Mouse (Mus musculus) midbrain, postnatal 0 days (tissue): ENCODE measurements around the gene Nicn1. TPM values are rescaled to one million over a fixed set of nuclear protein-coding genes. Genes with fewer than 3 reads are reported as not detected.

Experiments
- ATAC-seq: fragments of 200-750 bp; cut with Nextera tagmentation; 2 replicates; pipeline ENCODE4 v1.8.0; 2017; ENCODE audit warnings: moderate number of reproducible peaks, mild to moderate bottlenecking, moderate TSS enrichment, moderate library complexity; ENCODE audit not compliant: low FRiP score
- DNase-seq: peaks from one replicate; pipeline ENCODE4 v3.0.0-alpha.2; 2015; ENCODE audit warnings: low spot score
- H3K27ac ChIP-seq: fragments of 300-500 bp; sonication (generic); 2 replicates; pipeline ENCODE4 v1.5.1; 2014; ENCODE audit warnings: low read depth, mild to moderate bottlenecking, low read length, mixed read lengths
- H3K27me3 ChIP-seq: fragments of 300-500 bp; sonication (generic); 2 replicates; pipeline ENCODE4 v1.6.1; 2014; ENCODE audit warnings: low read length, control low read depth, mixed read lengths; ENCODE audit not compliant: insufficient read depth
- H3K36me3 ChIP-seq: fragments of 300-500 bp; sonication (generic); 2 replicates; pipeline ENCODE4 v1.6.1; 2014; ENCODE audit warnings: low read length, control low read depth, mixed read lengths; ENCODE audit not compliant: insufficient read depth
- H3K4me1 ChIP-seq: fragments of 300-500 bp; sonication (generic); 2 replicates; pipeline ENCODE4 v1.6.1; 2014; ENCODE audit warnings: mild to moderate bottlenecking, control low read depth, antibody characterized with exemption, low read length, mixed read lengths; ENCODE audit not compliant: insufficient read depth
- H3K4me2 ChIP-seq: fragments of 300-500 bp; sonication (generic); 2 replicates; pipeline ENCODE4 v1.6.1; 2014; ENCODE audit warnings: low read depth, mild to moderate bottlenecking, low read length, mixed read lengths; ENCODE audit not compliant: poor library complexity, severe bottlenecking
- H3K4me3 ChIP-seq: fragments of 300-500 bp; sonication (generic); 2 replicates; pipeline ENCODE4 v1.5.1; 2014; ENCODE audit warnings: low read depth, mild to moderate bottlenecking, low read length, moderate library complexity
- H3K9ac ChIP-seq: fragments of 300-500 bp; sonication (generic); replicated peaks from 2 replicates; pipeline ENCODE4 v1.6.1; 2014; ENCODE audit warnings: mild to moderate bottlenecking, low read length, moderate library complexity, mixed read lengths; ENCODE audit not compliant: poor library complexity, severe bottlenecking
- H3K9me3 ChIP-seq: fragments of 300-500 bp; sonication (generic); 2 replicates; pipeline ENCODE4 v1.6.1; 2016; ENCODE audit warnings: low read length, control low read depth
- CTCF ChIP-seq: IDR thresholded peaks from 2 replicates; pipeline ENCODE4 v1.5.1; 2016; ENCODE audit warnings: antibody characterized with exemption, mild to moderate bottlenecking
- WGBS: fragments of 180-500 bp; shearing (Covaris S2); extraction: QIAGEN DNeasy Blood & Tissue Kit; methylation state at CpG from one replicate; pipeline ENCODE4 v1.1.7; 2014; 5-methylcytosine and 5-hydroxymethylcytosine counted together
- polyA plus RNA-seq: library from polyadenylated mRNA; unstranded; fragments of >200 nt; fragmentation: Nextera tagmentation; extraction: Ambion mirVana; gene quantifications from 2 replicates; pipeline ENCODE4 v1.2.1, GENCODE M21; 2015
- total RNA-seq: library from RNA; depleted of rRNA; stranded (reverse); fragments of >200 nt; gene quantifications from 2 replicates; pipeline ENCODE4 v1.2.3, GENCODE M21; 2014; rRNA removed

The Nicn1 gene
- 80.7 and 107 TPM in 2 replicates for total RNA-seq
- 122 and 142 TPM in 2 replicates for polyA plus RNA-seq

DNA sequence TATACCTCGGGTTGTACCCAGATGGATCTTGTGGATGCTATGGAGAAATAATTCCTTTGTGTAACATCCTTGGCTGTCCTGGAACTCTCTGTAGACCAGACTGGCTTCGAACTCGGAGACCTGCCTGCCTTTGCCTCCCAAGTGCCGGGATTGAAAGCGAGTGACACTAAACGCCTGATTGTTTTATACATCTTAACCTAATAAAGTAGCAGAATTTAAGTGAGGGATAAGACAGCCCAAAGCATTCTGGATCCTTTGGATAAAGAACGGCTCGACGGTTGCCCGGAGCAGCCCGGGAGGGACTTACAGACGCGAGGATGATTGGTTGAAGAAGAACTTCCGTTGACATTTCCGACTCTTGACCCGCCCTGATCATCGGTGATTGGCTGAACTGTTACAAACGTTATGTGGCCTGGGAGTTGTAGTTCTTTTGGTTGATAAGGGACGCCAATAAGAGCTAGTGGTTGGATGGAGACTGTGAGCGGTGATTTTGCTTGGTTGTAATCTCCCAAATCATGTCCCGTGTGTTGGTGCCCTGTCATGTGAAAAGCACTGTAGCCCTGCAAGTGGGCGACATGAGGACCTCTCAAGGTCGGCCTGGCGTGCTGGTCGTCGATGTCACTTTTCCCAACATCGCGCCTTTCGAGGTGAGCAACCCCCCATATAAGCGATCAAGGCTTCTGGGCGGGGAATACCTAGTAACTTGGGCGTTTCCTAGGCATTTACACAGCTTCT, at the start of gene Nicn1:
Gene Nicn1 (plus strand): TSS at position 414 of the 735 bp plus-strand sequence.
- H3K4me2 ChIP-seq = peak within 1 kb of the TSS; percentile 62
- TF ChIP-seq CTCF = no peak
- peak within 1 kb of the TSS; percentile 54 for H3K4me3 ChIP-seq
- no peaks in the 10 kb centered on the region for H3K27me3 ChIP-seq
- H3K9me3 ChIP-seq = no peaks in the 10 kb centered on the region
- H3K36me3 ChIP-seq = peaks cover 14% of the 10 kb centered on the region
- under 1% methylated on average over 32 of the region's 32 CpGs for WGBS
- ATAC-seq (peak; percentile 96), DNase-seq (peak; percentile 99)
- peak within 1 kb of the TSS; percentile 71 for H3K9ac ChIP-seq
- peak within 1 kb of the TSS; percentile 92 for H3K27ac ChIP-seq
- peaks cover 3% of the 10 kb centered on the region; the same call in 1 of the 2 replicates for H3K4me1 ChIP-seq

- Histone ChIP-seq H3K27me3 (no peaks in the 10 kb centered on the region), H3K27ac (no peak overlapping the region), H3K36me3 (0 out of 2 replicates have a peak, but pooled peaks cover 7% of the 10 kb centered on the region), H3K4me2 (no peak overlapping the region), H3K9me3 (no peaks in the 10 kb centered on the region), H3K9ac (no peak overlapping the region), H3K4me1 (no peaks in the 10 kb centered on the region), H3K4me3 (no peak overlapping the region)
- 92% methylated on average over 3 of the region's 3 CpGs for WGBS
- TF ChIP-seq CTCF = no peak
- ATAC-seq = no peak
- DNase-seq = no peak
Observed at GRCm38 (mm10) chr9:108244540-108244939, 45.7 kb upstream of the Nicn1 start.

GRCm38 (mm10) chr9:108244984-108245383, 45.2 kb upstream of the Nicn1 start:
- no peaks in the 10 kb centered on the region for H3K27me3 ChIP-seq
- H3K9ac ChIP-seq = no peak overlapping the region
- TF ChIP-seq CTCF = peak; percentile 40
- no peaks in the 10 kb centered on the region for H3K9me3 ChIP-seq
- DNase-seq = no peak
- 82% methylated on average over 3 of the region's 3 CpGs for WGBS
- H3K4me2 ChIP-seq = no peak overlapping the region
- H3K4me3 ChIP-seq = no peak overlapping the region
- ATAC-seq = no peak
- H3K36me3 ChIP-seq = 0 out of 2 replicates have a peak, but pooled peaks cover 7% of the 10 kb centered on the region
- H3K4me1 ChIP-seq = no peaks in the 10 kb centered on the region
- no peak overlapping the region for H3K27ac ChIP-seq

GRCm38 (mm10) chr9:108248957-108249356, 41.3 kb upstream of the Nicn1 start:
- WGBS = 76% methylated on average over 5 of the region's 5 CpGs
- H3K27me3 ChIP-seq = no peaks in the 10 kb centered on the region
- no peaks in the 10 kb centered on the region for H3K9me3 ChIP-seq
- H3K4me1 ChIP-seq = no peaks in the 10 kb centered on the region
- peaks cover 23% of the 10 kb centered on the region; the same call in 1 of the 2 replicates for H3K36me3 ChIP-seq
- TF ChIP-seq CTCF = no peak
- ATAC-seq (no peak), DNase-seq (no peak)
- H3K4me2 ChIP-seq = no peak overlapping the region
- H3K4me3 ChIP-seq = no peak overlapping the region
- no peak overlapping the region for H3K9ac ChIP-seq
- H3K27ac ChIP-seq = no peak overlapping the region

- DNase-seq (no peak), ATAC-seq (no peak)
- Histone ChIP-seq H3K36me3 (peaks cover 16% of the 10 kb centered on the region; the same call in 1 of the 2 replicates), H3K27me3 (no peaks in the 10 kb centered on the region), H3K4me2 (no peak overlapping the region), H3K4me1 (no peaks in the 10 kb centered on the region), H3K9ac (no peak overlapping the region), H3K9me3 (no peaks in the 10 kb centered on the region), H3K4me3 (no peak overlapping the region), H3K27ac (no peak overlapping the region)
- 94% methylated on average over 6 of the region's 6 CpGs for WGBS
- TF ChIP-seq CTCF = no peak
Observed at GRCm38 (mm10) chr9:108251877-108252276, 38.4 kb upstream of the Nicn1 start.

- peaks cover 16% of the 10 kb centered on the region; the same call in 1 of the 2 replicates for H3K36me3 ChIP-seq
- no peaks in the 10 kb centered on the region for H3K27me3 ChIP-seq
- WGBS = 97% methylated on average over 7 of the region's 7 CpGs
- no peak overlapping the region for H3K27ac ChIP-seq
- H3K9ac ChIP-seq = no peak overlapping the region
- ATAC-seq = no peak
- no peak for DNase-seq
- no peak for TF ChIP-seq CTCF
- H3K4me2 ChIP-seq = no peak overlapping the region
- no peaks in the 10 kb centered on the region for H3K9me3 ChIP-seq
- H3K4me3 ChIP-seq = no peak overlapping the region
- H3K4me1 ChIP-seq = no peaks in the 10 kb centered on the region
Observed at GRCm38 (mm10) chr9:108252766-108253165, 37.5 kb upstream of the Nicn1 start.
